In genomic region chr7:16045538-16045937, GRCm38 (mm10) we compare ENCODE assay signal across 7 mouse cellular contexts. TPM values are rescaled to one million over a fixed set of nuclear protein-coding genes. Genes with fewer than 3 reads are reported as not detected.
DNase-seq lines count a peak whose midpoint lies in the region; ATAC-seq and TF ChIP-seq lines count a peak whose summit lies in the region.

No protein-coding gene starts in this region.

- peaks cover 4% of the 10 kb centered on the region; the same call in 1 of the 2 replicates for H3K36me3 ChIP-seq in lung, embryonic 15.5 days
- no peaks in the 10 kb centered on the region for H3K36me3 ChIP-seq in embryonic facial prominence, embryonic 15.5 days
- no peaks in the 10 kb centered on the region for H3K36me3 ChIP-seq in intestine, embryonic 16.5 days (ENCODE audit: control insufficient read depth, insufficient read depth, low read length)
- no peaks in the 10 kb centered on the region for H3K36me3 ChIP-seq in neural tube, embryonic 14.5 days (ENCODE audit: control insufficient read depth, insufficient read depth, low read length)

- peak overlapping the region; percentile 96; the same call in 1 of the 2 replicates for H3K27ac ChIP-seq in lung, embryonic 15.5 days
- peak overlapping the region; percentile 97 for H3K27ac ChIP-seq in embryonic facial prominence, embryonic 15.5 days (replicated peaks)
- H3K27ac ChIP-seq in intestine, embryonic 16.5 days (ENCODE audit: low read length), result peak overlapping the region; percentile 97
- peak overlapping the region; percentile 94; the same call in 1 of the 2 replicates for H3K27ac ChIP-seq in neural tube, embryonic 14.5 days (ENCODE audit: low read depth, low read length)

- ATAC-seq in lung, embryonic 15.5 days (ENCODE audit: borderline replicate concordance, extremely low read depth, low FRiP score, low TSS enrichment), result no peak
- no peak for ATAC-seq in embryonic facial prominence, embryonic 15.5 days (ENCODE audit: insufficient number of reproducible peaks, low FRiP score, low TSS enrichment, low read depth)
- no peak for ATAC-seq in intestine, embryonic 16.5 days
- no peak for ATAC-seq in neural tube, embryonic 14.5 days (ENCODE audit: low read depth)

- no peak for TF ChIP-seq CTCF in lung, adult 2 months (IDR thresholded peaks at IDR 0.05; ENCODE audit: insufficient read depth, low read length)

- TF ChIP-seq POLR2A in lung, adult 2 months (IDR thresholded peaks at IDR 0.05; ENCODE audit: borderline replicate concordance, extremely low read depth, low read depth, low read length), result no peak

- H3K4me1 ChIP-seq in lung, embryonic 15.5 days, result peaks cover 47% of the 10 kb centered on the region
- H3K4me1 ChIP-seq in lung, adult 2 months (ENCODE audit: control insufficient read depth, insufficient read depth, low read length), result peaks cover 30% of the 10 kb centered on the region
- H3K4me1 ChIP-seq in embryonic facial prominence, embryonic 15.5 days, result peaks cover 57% of the 10 kb centered on the region
- H3K4me1 ChIP-seq in intestine, embryonic 16.5 days (ENCODE audit: control insufficient read depth, insufficient read depth, low read length), result peaks cover 46% of the 10 kb centered on the region
- peaks cover 32% of the 10 kb centered on the region for H3K4me1 ChIP-seq in neural tube, embryonic 14.5 days (ENCODE audit: control insufficient read depth, insufficient read depth, low read length)

- 59% methylated on average over 2 of the region's 2 CpGs for WGBS in lung, embryonic 15.5 days
- 33% methylated on average over 2 of the region's 2 CpGs for WGBS in lung, adult 2 months
- 24% methylated on average over 2 of the region's 2 CpGs for WGBS in embryonic facial prominence, embryonic 15.5 days
- 51% methylated on average over 2 of the region's 2 CpGs for WGBS in intestine, embryonic 16.5 days
- WGBS in neural tube, embryonic 14.5 days, result 61% methylated on average over 2 of the region's 2 CpGs

- peak overlapping the region; percentile 83 for H3K4me3 ChIP-seq in lung, embryonic 15.5 days
- H3K4me3 ChIP-seq in lung, adult 2 months (replicated peaks; ENCODE audit: extremely low read depth, low read depth, low read length), result no peak overlapping the region
- peak overlapping the region; percentile 86 for H3K4me3 ChIP-seq in embryonic facial prominence, embryonic 15.5 days (replicated peaks)
- H3K4me3 ChIP-seq in intestine, embryonic 16.5 days (ENCODE audit: low read length), result peak overlapping the region; percentile 83
- H3K4me3 ChIP-seq in neural tube, embryonic 14.5 days (ENCODE audit: low read depth, low read length), result peak overlapping the region; percentile 82

- DNase-seq in lung, adult 2 months, result no peak
- DNase-seq in frontal cortex, postnatal 14 days (ENCODE audit: low spot score in 2 of 2), result no peak
- no peak for DNase-seq in kidney, adult 11 months

- H3K9me3 ChIP-seq in lung, embryonic 15.5 days, result no peaks in the 10 kb centered on the region
- H3K9me3 ChIP-seq in embryonic facial prominence, embryonic 15.5 days (replicated peaks), result no peaks in the 10 kb centered on the region
- no peaks in the 10 kb centered on the region for H3K9me3 ChIP-seq in intestine, embryonic 16.5 days (ENCODE audit: control insufficient read depth, low read length)
- no peaks in the 10 kb centered on the region for H3K9me3 ChIP-seq in neural tube, embryonic 14.5 days (ENCODE audit: control insufficient read depth, low read length)

- no peaks in the 10 kb centered on the region for H3K27me3 ChIP-seq in lung, embryonic 15.5 days
- H3K27me3 ChIP-seq in embryonic facial prominence, embryonic 15.5 days, result no peaks in the 10 kb centered on the region
- no peaks in the 10 kb centered on the region for H3K27me3 ChIP-seq in intestine, embryonic 16.5 days (replicated peaks; ENCODE audit: control insufficient read depth, insufficient read depth, low read length)
- H3K27me3 ChIP-seq in neural tube, embryonic 14.5 days (ENCODE audit: control insufficient read depth, insufficient read depth, low read length), result no peaks in the 10 kb centered on the region

- peak overlapping the region; percentile 73 for H3K4me2 ChIP-seq in lung, embryonic 15.5 days
- peak overlapping the region; percentile 76 for H3K4me2 ChIP-seq in embryonic facial prominence, embryonic 15.5 days (replicated peaks)
- peak overlapping the region; percentile 75 for H3K4me2 ChIP-seq in intestine, embryonic 16.5 days (ENCODE audit: low read depth, low read length)
- peak overlapping the region; percentile 74 for H3K4me2 ChIP-seq in neural tube, embryonic 14.5 days (ENCODE audit: low read depth, low read length)

- peak overlapping the region; percentile 95; the same call in 1 of the 2 replicates for H3K9ac ChIP-seq in lung, embryonic 15.5 days
- no peak overlapping the region; the same call in 1 of the 2 replicates for H3K9ac ChIP-seq in embryonic facial prominence, embryonic 15.5 days
- H3K9ac ChIP-seq in intestine, embryonic 16.5 days (ENCODE audit: low read depth, low read length), result no peak overlapping the region; the same call in 1 of the 2 replicates
- H3K9ac ChIP-seq in neural tube, embryonic 14.5 days (replicated peaks; ENCODE audit: low read depth, low read length), result no peak overlapping the region; the same call in 1 of the 2 replicates

RNA-seq across cellular contexts. Expression of gene Bicra, which starts 2.2 kb away (rescaled TPM):
- 5.8 and 8.0 TPM in 2 replicates for polyA plus RNA-seq in lung, embryonic 15.5 days (2015; fragmentation: Nextera tagmentation; extraction: Ambion mirVana)
- polyA plus RNA-seq in lung, adult 2 months (2012; rRNA removed), result 19.0 and 21.2 TPM in 2 replicates
- polyA plus RNA-seq in embryonic facial prominence, embryonic 15.5 days (2015; fragmentation: Nextera tagmentation; extraction: Ambion mirVana), result 9.4 and 10.3 TPM in 2 replicates
- 3.7 and 4.0 TPM in 2 replicates for polyA plus RNA-seq in intestine, embryonic 16.5 days (2015; fragmentation: Nextera tagmentation; extraction: Ambion mirVana)
- 8.6 and 9.6 TPM in 2 replicates for polyA plus RNA-seq in neural tube, embryonic 14.5 days (2014; fragmentation: Nextera tagmentation; extraction: Ambion mirVana)

RNA-seq across cellular contexts. Expression of gene Zfp541, which starts 16.1 kb away (rescaled TPM):
- 0.04 TPM in 1 of 2 replicates, not detected in the other for polyA plus RNA-seq in lung, embryonic 15.5 days (2015; fragmentation: Nextera tagmentation; extraction: Ambion mirVana)
- polyA plus RNA-seq in lung, adult 2 months (2012; rRNA removed), result 0.02 and 0.04 TPM in 2 replicates
- polyA plus RNA-seq in embryonic facial prominence, embryonic 15.5 days (2015; fragmentation: Nextera tagmentation; extraction: Ambion mirVana), result 0.13 and 0.15 TPM in 2 replicates
- 0.07 and 0.21 TPM in 2 replicates for polyA plus RNA-seq in intestine, embryonic 16.5 days (2015; fragmentation: Nextera tagmentation; extraction: Ambion mirVana)
- polyA plus RNA-seq in neural tube, embryonic 14.5 days (2014; fragmentation: Nextera tagmentation; extraction: Ambion mirVana), result 0.07 and 0.10 TPM in 2 replicates

RNA-seq across cellular contexts. Expression of gene Napa, which starts 52.7 kb away (rescaled TPM):
- polyA plus RNA-seq in lung, embryonic 15.5 days (2015; fragmentation: Nextera tagmentation; extraction: Ambion mirVana), result 168 and 178 TPM in 2 replicates
- 144 and 157 TPM in 2 replicates for polyA plus RNA-seq in lung, adult 2 months (2012; rRNA removed)
- 244 and 245 TPM in 2 replicates for polyA plus RNA-seq in embryonic facial prominence, embryonic 15.5 days (2015; fragmentation: Nextera tagmentation; extraction: Ambion mirVana)
- polyA plus RNA-seq in intestine, embryonic 16.5 days (2015; fragmentation: Nextera tagmentation; extraction: Ambion mirVana), result 211 and 233 TPM in 2 replicates
- polyA plus RNA-seq in neural tube, embryonic 14.5 days (2014; fragmentation: Nextera tagmentation; extraction: Ambion mirVana), result 252 and 259 TPM in 2 replicates
